Mouse (Mus musculus): Measurements from ENCODE around the gene Lin7b. TPM values are rescaled to one million over a fixed set of nuclear protein-coding genes. Genes with fewer than 3 reads are reported as not detected.
A peak's percentile ranks its signal among the peaks of the same experiment; 100 is the strongest.
"Not testable (repeated sequence)": the region's sequence is repeated elsewhere in the genome, so short reads cannot be mapped to it uniquely, and the experiment has no call there.

Lin7b gene
- total RNA-seq, 1 experiment from 2014 or later, result 0.70 TPM

DNA sequence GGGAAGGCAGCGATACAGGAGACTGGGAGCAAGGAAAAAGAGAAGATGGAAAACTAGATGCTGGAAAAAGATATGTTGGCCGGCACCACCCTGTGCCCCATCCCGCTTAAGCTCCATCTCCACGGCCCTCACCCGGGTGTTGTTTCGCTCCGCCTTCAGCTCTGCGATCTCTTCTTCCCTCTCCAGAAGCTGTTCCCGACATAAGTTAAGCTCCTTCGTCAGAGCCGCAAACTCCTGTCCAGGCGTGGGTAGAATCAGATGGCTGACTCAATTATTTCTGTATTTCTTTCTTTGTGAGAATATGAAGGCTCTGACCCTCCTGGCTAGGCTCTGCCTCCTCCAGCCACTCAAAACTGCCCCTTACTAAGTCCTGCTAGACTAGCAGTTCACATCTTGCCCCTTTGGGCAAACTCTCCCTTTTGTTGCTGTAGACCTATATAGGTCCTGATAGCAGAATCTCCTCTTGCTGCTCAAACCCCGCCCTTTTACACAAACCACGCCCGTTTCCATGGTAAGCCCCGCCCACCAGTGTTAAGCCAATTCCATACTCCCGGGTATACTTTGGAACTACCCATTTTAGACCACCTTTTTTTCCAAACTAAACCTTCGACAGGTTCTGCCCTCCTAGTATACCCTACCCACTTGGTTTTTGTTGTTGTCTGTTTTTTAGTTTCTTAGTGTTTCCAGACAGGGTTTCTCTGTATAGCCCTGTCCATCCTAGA, 9.8 kb downstream of the Lin7b start:
- no peak for ATAC-seq (ENCODE audit: extremely low read depth, insufficient number of reproducible peaks, low FRiP score, poor library complexity, severe bottlenecking)

DNA sequence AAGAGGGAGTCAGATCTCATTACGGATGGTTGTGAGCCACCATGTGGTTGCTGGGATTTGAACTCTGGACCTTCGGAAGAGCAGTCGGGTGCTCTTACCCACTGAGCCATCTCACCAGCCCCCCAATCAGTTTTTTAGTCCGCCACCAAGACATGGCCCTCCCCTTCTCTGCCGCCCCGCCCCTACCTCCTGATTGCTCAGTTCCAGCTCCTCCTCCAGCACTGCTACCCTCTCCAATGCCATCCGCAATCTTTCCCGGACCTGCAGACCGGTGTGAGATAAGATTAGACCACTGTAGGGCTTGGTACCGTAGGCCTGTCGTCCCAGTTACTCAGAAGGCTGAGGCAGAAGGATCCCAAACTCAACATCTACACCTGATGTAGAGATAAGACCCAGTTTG, 11.3 kb downstream of the Lin7b start:
- ATAC-seq (ENCODE audit: extremely low read depth, insufficient number of reproducible peaks, low FRiP score, poor library complexity, severe bottlenecking), result not testable (repeated sequence)

DNA sequence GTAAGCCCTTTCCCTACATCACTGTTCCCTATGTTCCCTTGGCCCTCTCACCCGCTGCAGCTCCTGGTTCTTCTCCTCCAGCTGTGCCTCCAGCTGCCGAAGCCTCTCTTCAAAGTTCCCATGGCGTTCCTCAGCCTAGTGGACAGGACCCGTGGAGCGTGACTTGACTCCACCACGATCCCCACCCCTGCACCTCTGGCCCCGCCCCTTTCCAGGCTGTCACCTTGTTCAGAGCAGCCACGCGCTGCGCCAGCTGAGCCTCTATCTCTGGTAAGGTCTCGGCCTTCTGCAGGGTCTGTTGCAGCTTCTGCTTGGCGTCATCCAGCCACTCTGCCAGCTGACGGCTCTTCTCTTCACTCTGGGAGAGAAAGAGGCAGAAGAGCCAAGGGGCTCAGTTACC, 14.3 kb downstream of the Lin7b start:
- ATAC-seq (ENCODE audit: extremely low read depth, insufficient number of reproducible peaks, low FRiP score, poor library complexity, severe bottlenecking), result no peak

DNA sequence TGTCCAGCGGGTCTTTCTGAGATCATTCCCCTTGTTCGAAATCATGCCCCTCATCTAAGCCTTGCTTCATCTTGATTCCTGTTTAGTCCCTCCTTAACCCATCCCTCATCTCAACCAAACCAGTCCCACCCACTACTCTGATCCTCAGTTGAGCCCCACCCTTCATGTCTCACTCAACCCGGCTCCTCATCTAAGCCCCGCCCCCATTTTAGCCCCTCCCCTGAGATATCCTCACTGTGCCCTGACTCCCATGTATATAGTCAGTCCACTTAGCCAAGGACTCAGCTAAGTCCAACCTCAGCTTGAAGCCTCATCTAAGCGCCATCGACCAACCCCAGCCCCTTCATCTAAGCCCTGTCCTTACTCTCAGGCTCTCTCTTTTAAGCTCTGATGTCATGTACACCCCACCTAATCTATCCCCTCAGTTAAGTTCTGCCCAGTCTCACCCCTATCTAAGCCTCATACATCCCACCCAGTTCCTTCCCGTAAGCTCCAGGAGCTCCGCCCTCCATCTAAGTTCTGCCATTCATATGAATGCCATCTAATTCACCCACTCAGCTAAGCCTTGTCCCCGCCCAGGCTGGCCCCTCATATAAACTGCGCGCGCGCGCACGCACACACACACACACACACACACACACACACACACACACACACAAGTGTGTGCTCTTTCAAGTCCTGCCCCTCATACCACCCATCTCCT, 14.9 kb downstream of the Lin7b start:
- ATAC-seq (ENCODE audit: extremely low read depth, insufficient number of reproducible peaks, low FRiP score, poor library complexity, severe bottlenecking), result no peak

DNA sequence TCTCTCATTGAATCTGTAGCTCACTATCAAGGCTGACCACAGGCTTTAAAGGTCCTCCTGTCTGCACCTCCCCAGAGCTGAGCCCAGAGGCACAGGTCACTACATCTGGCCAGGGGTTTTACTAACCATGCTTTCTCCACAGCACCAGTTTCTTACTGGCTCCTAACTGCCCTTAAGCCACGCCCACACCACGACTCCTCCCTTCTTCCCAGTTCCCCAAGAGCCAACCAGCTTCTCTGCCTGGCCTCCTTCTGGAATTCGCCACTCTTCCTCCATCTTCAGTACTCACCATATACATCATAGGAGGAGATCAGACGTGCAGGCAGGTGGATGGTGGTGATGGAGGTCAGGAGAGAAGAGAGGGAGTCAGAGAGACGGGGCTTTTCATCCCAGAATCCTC, 17.3 kb downstream of the Lin7b start:
- no peak for ATAC-seq (ENCODE audit: extremely low read depth, insufficient number of reproducible peaks, low FRiP score, poor library complexity, severe bottlenecking)

DNA sequence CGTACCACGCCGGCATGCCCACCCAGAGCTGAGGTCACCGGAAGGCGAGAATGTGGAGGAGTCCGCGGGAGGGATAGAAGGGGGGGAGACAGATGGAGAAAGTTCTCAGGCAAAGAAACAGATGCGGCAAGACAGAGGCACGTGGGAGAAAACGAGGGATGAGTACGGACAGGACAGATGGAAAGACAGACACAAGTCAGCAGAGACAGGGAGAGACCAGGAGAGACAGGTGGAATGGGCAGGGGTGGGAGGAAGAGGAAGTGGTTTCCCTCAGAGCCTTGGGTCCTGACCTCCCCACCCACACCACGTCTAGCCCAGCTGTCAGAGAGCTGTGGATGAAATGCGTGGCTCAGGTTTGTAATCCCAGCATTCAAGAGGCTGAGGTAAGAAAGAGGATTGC, 23.5 kb downstream of the Lin7b start:
- no peak for ATAC-seq (ENCODE audit: extremely low read depth, insufficient number of reproducible peaks, low FRiP score, poor library complexity, severe bottlenecking)

DNA sequence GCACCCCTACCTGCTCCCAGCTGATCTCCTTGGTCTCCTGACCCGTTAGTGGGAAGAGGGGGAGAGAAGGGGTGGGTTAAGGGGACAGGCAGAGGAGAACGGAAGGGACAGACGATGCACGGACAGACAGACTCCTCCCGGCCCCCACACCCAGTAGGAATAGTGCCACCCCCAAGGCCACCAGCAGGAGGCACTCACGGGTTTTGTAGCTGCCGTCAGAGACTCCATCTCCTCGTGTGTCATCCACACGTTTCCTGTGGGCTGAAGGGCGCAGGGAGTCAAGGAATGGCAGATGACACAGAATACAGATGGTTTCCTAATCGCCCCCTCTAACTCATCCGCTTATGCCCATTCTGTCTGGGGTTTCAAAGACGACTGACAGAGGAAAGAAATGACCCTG, 26.8 kb downstream of the Lin7b start:
- ATAC-seq (ENCODE audit: extremely low read depth, insufficient number of reproducible peaks, low FRiP score, poor library complexity, severe bottlenecking), result no peak

DNA sequence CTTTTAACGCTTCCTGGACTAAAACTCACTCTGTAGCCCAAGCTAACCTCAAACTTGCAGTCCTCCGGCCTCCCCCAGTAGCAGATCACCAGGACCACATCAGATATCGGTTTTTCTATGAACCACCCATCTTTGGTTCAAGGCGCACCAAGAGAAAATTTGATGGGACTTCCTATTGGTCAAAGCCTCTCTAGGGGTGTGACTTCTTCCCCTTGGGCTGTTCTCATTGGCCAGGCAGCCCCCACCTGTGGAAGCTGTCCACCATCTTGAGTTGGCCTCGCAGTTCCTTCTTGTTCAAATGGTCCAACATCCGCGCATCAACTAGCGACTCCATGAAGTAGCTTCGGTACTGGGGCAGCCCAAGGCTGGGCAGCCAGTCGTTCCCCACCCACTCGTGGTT, 28.3 kb downstream of the Lin7b start:
- ATAC-seq (ENCODE audit: extremely low read depth, insufficient number of reproducible peaks, low FRiP score, poor library complexity, severe bottlenecking), result no peak

DNA sequence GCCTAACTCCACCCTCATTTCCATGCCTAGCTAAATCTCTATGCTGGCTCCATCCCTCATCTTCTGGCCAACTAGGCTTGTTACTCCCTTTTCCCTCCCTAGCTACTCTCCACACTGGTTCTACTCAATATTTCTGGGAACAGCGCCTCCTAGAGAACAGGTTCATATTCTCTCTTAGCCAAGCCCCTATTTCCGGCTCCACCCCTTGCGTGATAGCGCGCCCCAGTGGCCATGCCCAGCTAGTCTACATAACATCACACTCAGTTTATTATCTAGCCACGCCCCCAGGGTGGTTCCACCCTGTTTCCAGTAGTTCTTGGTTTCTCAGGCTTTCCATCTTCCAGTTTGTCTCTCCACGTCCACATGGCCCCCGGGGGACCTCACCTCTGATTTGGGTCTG, 29.1 kb downstream of the Lin7b start:
- peak; percentile 54 for ATAC-seq (ENCODE audit: extremely low read depth, insufficient number of reproducible peaks, low FRiP score, poor library complexity, severe bottlenecking)

DNA sequence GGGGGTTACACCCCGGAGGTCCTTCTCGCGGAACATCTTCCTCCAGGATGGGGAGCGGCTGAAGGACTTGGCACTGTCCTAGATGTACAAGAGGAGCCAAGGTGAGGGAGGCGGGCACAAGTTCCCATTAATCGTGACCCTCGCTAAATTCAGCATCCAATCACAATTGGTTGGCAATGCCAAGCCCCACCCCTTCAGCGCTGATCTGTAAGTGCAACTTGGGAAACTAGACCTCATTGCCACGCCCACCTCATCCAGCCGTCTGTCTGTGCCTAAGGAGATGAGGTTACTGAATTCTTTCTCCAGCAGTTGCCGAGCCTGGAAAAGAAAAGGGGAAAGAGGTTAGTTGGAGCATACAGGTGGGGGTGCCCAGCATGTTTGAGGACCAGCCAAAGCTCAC, 29.7 kb downstream of the Lin7b start:
- no peak for ATAC-seq (ENCODE audit: extremely low read depth, insufficient number of reproducible peaks, low FRiP score, poor library complexity, severe bottlenecking)

DNA sequence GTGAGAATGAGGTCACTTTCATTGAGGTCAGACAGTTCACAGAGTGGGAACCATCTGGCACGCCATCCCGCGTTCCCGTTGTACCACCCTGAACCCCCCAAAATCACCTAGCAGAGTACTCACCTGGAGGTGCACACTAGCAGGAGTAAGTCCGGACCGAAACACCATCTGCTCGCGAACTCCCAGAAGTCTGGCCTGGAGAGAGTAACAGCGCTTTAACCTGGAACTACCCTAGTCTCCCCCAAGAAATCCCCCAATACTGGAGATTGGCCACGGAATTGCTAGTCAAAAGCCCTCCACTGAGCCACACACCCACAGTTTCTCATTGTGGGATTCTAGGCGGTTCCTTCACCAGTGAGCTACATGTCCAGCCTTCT, 30.3 kb downstream of the Lin7b start:
- no peak for ATAC-seq (ENCODE audit: extremely low read depth, insufficient number of reproducible peaks, low FRiP score, poor library complexity, severe bottlenecking)

DNA sequence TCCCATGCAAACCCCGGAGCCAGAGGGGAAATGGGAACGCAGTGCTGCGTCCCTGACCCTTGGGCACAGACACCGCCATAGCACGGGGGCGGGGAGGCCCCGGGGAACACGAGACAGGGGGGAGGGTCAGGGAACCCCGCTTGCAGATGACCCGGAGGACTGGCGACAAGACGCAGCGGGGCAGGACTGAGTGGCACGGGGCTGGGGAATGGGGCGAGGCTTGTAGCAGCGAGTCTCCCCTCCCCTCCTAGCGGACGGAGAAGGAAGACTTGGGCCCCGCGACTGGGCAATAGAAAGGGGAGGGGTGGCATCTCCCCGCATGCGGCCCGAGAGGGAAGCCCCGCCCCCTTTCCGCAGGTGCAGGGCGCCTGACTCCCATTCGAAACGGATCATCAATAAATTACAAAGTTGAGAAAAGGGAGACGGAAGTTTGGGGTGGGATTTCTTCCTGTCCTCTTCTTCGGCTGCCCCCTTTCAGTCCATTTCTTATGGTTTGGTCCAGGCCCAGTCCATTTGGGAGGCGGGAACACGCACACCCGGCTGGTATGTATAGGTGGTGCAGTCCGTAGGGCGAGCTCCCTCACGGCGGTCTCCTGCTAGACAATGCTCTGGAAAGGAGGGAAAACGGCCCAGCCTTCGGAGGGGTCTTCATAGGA, 30.8 kb downstream of the Lin7b start:
- ATAC-seq (ENCODE audit: extremely low read depth, insufficient number of reproducible peaks, low FRiP score, poor library complexity, severe bottlenecking), result no peak

DNA sequence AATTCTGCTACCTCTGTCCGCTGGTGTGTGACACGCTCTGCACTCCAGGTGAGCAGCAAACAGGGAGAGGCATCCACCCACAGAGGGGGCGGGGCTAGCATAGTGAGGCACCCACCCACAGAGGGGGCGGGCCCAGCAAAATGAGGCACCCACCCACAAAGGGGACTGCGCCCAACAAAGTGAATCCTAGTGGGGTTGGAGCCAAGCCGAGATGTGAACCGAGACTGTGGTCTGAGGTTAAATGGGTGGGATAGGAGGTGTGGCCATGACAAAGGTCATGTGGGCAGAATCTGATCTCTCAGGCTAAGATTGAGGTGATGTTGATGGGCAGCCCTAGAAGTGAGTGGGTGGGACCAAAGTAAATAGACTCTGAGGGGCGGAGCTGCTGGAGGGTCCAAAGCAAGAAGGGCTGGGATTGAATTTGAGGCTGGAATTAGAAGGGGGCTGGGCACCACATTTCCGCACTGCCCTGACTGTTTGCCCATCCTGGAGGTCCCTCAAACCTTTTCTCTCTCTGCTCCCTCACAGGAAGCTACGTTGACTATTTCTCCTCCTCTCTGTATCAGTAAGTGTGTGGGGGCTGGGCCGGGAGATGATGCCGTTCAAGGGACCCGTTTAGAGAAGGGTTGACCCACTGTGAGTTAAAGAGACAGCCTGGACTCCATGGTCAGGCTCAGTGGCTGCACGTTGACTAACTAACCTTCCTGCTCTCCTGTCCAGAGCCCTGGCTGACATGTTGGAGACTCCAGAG, 32.0 kb downstream of the Lin7b start:
- ATAC-seq (ENCODE audit: extremely low read depth, insufficient number of reproducible peaks, low FRiP score, poor library complexity, severe bottlenecking), result 0 out of 2 replicates have a peak, but pooled peaks have one; percentile 2

DNA sequence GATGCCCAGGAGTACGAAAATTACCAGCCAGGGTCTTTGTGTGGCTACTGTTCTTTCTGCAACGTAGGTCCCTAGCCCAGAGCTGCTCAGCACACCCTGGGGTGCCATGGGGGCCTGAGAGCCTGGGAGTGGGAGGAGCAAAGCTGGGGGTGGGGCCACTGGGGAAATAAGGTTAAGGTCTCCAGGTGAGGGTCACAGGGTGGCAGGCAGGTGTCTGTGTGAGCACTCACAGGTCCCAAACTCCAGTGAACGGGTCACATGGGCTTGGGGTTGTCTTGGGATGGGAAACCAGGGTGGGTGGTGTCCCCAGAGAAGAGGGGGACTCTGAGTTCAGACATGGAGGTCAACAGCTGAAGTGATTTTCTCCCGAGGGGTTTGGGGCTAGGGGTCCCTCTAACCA, 32.9 kb downstream of the Lin7b start:
- no peak for ATAC-seq (ENCODE audit: extremely low read depth, insufficient number of reproducible peaks, low FRiP score, poor library complexity, severe bottlenecking)

DNA sequence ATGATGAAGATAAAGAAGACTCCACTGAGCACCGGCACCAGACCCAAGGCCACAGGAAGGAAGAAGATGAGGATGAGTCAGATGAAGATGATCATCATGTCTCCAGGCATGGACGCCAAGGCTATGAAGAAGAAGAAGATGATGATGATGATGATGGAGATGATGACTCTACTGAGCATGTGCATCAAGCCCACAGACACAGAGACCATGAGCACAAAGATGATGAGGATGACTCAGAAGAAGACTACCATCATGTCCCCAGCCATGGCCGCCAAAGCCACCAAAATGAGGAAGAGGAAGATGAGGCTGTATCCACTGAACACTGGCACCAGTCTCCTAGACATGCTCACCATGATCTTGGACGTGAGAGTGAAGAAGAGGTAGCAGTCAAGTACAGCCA, 34.1 kb downstream of the Lin7b start:
- ATAC-seq (ENCODE audit: extremely low read depth, insufficient number of reproducible peaks, low FRiP score, poor library complexity, severe bottlenecking), result no peak

DNA sequence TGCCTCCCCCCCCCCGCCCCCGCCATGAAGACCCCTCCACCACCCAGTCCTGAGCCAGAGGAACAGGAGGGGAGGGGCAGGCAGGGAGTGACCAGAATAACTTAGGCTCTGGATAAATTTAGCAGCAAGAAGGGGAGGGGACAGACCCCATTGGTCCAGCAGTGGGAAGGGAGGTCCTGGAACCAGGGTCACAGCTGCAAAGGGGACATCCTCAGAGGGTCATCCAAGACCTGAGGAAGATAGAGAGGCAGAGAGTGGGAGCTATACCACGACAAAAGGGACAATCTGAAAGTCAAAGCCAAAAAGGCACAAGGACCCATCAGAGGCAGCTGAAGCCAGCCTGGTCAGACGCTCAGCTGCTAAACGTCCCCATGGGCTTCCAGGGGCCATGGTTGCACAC, 35.3 kb downstream of the Lin7b start, which contains the start of gene Hrc:
Gene Hrc, plus strand, starts transcription at position 235 of the 400 bp plus-strand sequence.
- ATAC-seq (ENCODE audit: extremely low read depth, insufficient number of reproducible peaks, low FRiP score, poor library complexity, severe bottlenecking), result no peak

DNA sequence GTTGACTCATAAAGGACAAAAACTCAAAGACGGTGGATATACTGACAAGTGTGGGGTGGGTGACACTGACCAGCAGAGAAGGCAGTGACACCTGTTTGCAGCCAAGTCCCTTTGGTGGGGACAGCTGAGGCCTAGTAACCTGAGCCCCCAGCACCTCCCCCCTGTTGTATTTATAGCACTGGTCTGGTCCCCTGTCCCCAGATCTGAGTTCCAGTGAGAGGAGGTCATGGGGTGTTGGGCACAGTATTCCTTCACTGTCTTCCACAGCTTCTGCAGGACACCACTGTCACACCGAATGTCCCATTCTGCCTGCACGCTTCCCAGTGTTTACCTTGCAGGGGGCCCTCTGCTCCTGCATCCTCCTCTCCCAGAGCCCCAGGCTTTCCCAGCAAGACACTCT, 35.8 kb downstream of the Lin7b start:
- no peak for ATAC-seq (ENCODE audit: extremely low read depth, insufficient number of reproducible peaks, low FRiP score, poor library complexity, severe bottlenecking)

DNA sequence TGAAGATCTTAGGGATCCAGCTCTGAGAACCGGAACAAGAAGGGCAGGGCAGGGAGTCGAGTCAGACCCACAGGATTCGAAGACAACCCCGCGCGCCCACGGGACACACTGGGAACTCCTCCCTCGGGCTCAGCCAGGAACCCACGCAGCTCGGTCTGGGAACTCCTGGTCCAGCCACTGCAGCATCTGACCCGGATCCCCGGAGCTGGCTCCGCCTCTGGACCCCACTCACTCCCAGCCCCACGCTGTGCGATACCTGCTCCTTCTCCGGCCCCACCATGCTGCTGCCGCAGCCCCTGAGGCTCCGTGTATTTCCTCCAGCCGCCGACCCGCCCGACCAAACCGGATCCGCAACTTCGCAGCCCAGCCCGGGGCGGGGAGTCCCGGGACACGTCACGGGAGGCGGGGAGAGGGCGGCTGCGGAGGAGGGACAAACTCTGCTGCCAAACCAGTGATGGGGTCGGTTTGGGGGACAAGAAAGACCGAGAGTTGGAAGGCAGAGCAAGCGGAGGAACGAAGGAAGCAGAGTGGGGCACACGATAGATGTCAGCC, 36.9 kb downstream of the Lin7b start, which contains the start of gene Trpm4:
Gene Trpm4, minus strand, starts transcription at position 350 of the 552 bp plus-strand sequence.
- ATAC-seq (ENCODE audit: extremely low read depth, insufficient number of reproducible peaks, low FRiP score, poor library complexity, severe bottlenecking), result peak; percentile 39

Data from neutrophil, adult 5-6 weeks (primary cell).